Mouse (Mus musculus) thymus, adult 2 months (tissue): Measurements from ENCODE around the gene Chd9.

Source experiments
- CTCF ChIP-seq: fragments of 200-500 bp; IDR thresholded peaks from 2 replicates; pipeline ENCODE4 v1.5.1; 2012; ENCODE audit warnings: mild to moderate bottlenecking, control low read depth, low read length, moderate library complexity, borderline replicate concordance; ENCODE audit not compliant: control insufficient read depth, poor library complexity, insufficient read depth; ENCODE audit errors: extremely low read depth
- POLR2A ChIP-seq: fragments of 200-500 bp; IDR thresholded peaks from 2 replicates; pipeline ENCODE4 v1.6.1; 2012; ENCODE audit warnings: mild to moderate bottlenecking, low read length, control low read depth, moderate library complexity; ENCODE audit not compliant: control insufficient read depth, poor library complexity, insufficient read depth; ENCODE audit errors: extremely low read depth

DNA sequence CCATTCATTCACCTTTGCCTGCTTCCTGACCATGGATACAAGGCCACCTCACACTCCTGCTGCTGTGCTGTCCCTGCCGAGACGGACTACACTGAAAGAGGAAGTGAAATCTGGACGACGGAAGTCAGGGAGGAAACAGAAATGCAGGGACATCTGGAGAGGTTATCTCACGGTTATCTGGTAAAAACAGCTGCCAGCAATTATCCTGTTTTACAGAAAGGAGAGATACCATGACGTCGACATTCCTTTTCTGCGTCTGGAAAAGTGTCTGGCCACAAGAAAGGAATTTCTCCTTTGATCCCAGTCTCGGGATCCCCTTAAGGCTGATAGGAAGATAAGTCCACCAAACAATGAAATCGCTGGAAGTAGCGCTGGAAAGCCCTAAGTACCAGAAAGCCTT is 5.7 kb upstream of the Chd9 start:
- no peak for TF ChIP-seq POLR2A
- TF ChIP-seq CTCF, result no peak
